17 mouse cellular contexts compared by ENCODE assay signal in the genomic region with DNA sequence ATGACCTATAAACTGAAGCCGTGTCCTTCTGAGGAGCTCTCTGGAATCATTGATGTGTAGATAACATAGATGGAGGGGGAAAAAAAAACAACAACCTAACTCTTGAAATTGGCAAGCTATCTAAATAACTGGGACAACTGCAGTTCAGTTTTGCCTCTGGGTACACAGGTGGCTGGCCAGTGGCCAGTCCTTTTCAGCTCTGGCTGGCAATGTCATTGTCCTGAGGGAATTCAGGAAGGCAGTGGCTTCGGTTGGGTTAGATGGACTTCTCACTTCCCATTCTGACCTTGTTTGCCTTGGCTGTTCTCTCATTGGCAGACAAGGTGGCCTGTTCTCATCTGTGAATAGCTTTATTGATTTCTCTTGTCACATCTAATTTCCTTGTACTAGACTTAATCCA. TPM values are rescaled to one million over a fixed set of nuclear protein-coding genes. Genes with fewer than 3 reads are reported as not detected.
DNase-seq lines count a peak whose midpoint lies in the region.
"Had no signal": no experiment of that assay in that cellular context is flagged by ENCODE, and none has a peak within 500 bp of the region (broad histone marks: within the 10 kb centered on the region; RNA-seq: fewer than 3 reads in every experiment).

No protein-coding gene starts in this region.

- DNase-seq in adrenal gland, postnatal 14 days, result peak; percentile 9
- no peak for DNase-seq in adrenal gland, adult (ENCODE audit: inconsistent age in 2 of 2, low spot score in 1 of 2)
- DNase-seq in kidney, postnatal 10 days, result peak; percentile 6
- no peak for DNase-seq in kidney, postnatal 4 days
- DNase-seq in cerebellum, adult 11-12 months, result peak; percentile 42
- peak; percentile 91 for DNase-seq in fat pad, adult 2 months (ENCODE audit: extremely low read depth, low read depth, low spot score)
- no peak for DNase-seq in embryo, embryonic 10 days (ENCODE audit: low spot score)
- no peak for DNase-seq in lung, postnatal 14 days
- DNase-seq: adrenal gland, adult 8-10 months; heart, postnatal 14 days; liver, embryonic 13.5 days; lung, postnatal 10 days; spleen, adult 18-20 months; thymus, postnatal 25 days had no signal

RNA-seq across cellular contexts. Expression of a gene that starts 14.7 kb away (rescaled TPM):
- not detected in 2 replicates for total RNA-seq in adrenal gland, postnatal 14 days (2021)
- total RNA-seq: adrenal gland, adult 8-10 months; gastrocnemius, adult 8-10 months; heart, adult 8-10 months; heart, postnatal 14 days; left cerebral cortex, postnatal 36 days had no signal

RNA-seq across cellular contexts. Expression of a gene that starts 44.6 kb away (rescaled TPM):
- total RNA-seq in adrenal gland, postnatal 14 days (2021), result not detected in 2 replicates
- total RNA-seq: adrenal gland, adult 8-10 months; gastrocnemius, adult 8-10 months; heart, adult 8-10 months; heart, postnatal 14 days; left cerebral cortex, postnatal 36 days had no signal

RNA-seq across cellular contexts. Expression of a gene that starts 55.3 kb away (rescaled TPM):
- total RNA-seq in adrenal gland, postnatal 14 days (2021), result not detected in 2 replicates
- total RNA-seq: adrenal gland, adult 8-10 months; gastrocnemius, adult 8-10 months; heart, adult 8-10 months; heart, postnatal 14 days; left cerebral cortex, postnatal 36 days had no signal

Comparison
In these comparisons a context has a peak if more than half of its experiments do, and no peak if none do; other contexts are left out.
1. DNase-seq: peak in adrenal gland, postnatal 14 days (single experiment), kidney, postnatal 10 days (single experiment), cerebellum, adult 11-12 months (single experiment) and fat pad, adult 2 months (single experiment); none in adrenal gland, adult (0 of 2), kidney, postnatal 4 days (0 of 2), embryo, embryonic 10 days (single experiment) and lung, postnatal 14 days (single experiment).